Mouse (Mus musculus) left cerebral cortex, postnatal 14 days (tissue): ENCODE measurements around the gene Zfp128. TPM values are rescaled to one million over a fixed set of nuclear protein-coding genes. Genes with fewer than 3 reads are reported as not detected.
"Not testable (repeated sequence)": the region's sequence is repeated elsewhere in the genome, so short reads cannot be mapped to it uniquely, and the experiment has no call there.

Experiments used
- DNase-seq, 2 experiments: peaks; one replicate each; pipeline ENCODE4 v3.0.0; 2021 to 2022; ENCODE audit warnings: low spot score in 2 of 2, mixed read lengths in 1 of 2
- intact Hi-C: fragments of 180-260 bp; cut with DNase I; formaldehyde crosslinking; loops from one replicate; pipeline ENCODE4 v1.15.1; 2025
- total RNA-seq, 2 experiments: library from RNA; stranded (reverse); gene quantifications; 2 replicates each; pipeline ENCODE4 v1.2.3; 2021

Gene Zfp128
- total RNA-seq, 2 experiments from 2014 or later = 7.1 to 7.4 TPM

- DNase-seq, intact Hi-C loops: not testable (repeated sequence)
Observed at GRCm38 (mm10) chr7:12920495-12920894, 39.5 kb downstream of the Zfp128 start.

- intact Hi-C loops = no loop called here
- no peak for DNase-seq
Observed at GRCm38 (mm10) chr7:12921318-12921704, 40.3 kb downstream of the Zfp128 start.

- intact Hi-C loops = no loop called here
- DNase-seq = peak; percentile 100
Observed at GRCm38 (mm10) chr7:12921705-12922465, 40.9 kb downstream of the Zfp128 start, which contains the start of gene Rps5. Rps5 (plus strand) TSS chr7:12922290.

GRCm38 (mm10) chr7:12922729-12923128 is 41.8 kb downstream of the Zfp128 start:
- intact Hi-C loops = no loop called here
- no peak for DNase-seq

GRCm38 (mm10) chr7:12926316-12926715 is 45.3 kb downstream of the Zfp128 start:
- intact Hi-C loops = no loop called here
- no peak for DNase-seq

- intact Hi-C loops = no loop called here
- DNase-seq = no peak
Observed at GRCm38 (mm10) chr7:12927191-12927680, 46.3 kb downstream of the Zfp128 start, which contains the start of gene Rnf225. Rnf225 (plus strand) TSS chr7:12927416.

- intact Hi-C loops = no loop called here
- DNase-seq = peak; percentile 45 to 65
Observed at GRCm38 (mm10) chr7:12927693-12928589, 47.0 kb downstream of the Zfp128 start.

GRCm38 (mm10) chr7:12933615-12934140 is 52.7 kb downstream of the Zfp128 start:
- DNase-seq = no peak
- intact Hi-C loops = no loop called here

- intact Hi-C loops = no loop called here
- DNase-seq = no peak
Observed at GRCm38 (mm10) chr7:12934808-12935207, 53.8 kb downstream of the Zfp128 start.

- DNase-seq, intact Hi-C loops: not testable (repeated sequence)
Observed at GRCm38 (mm10) chr7:12937254-12937803, 56.4 kb downstream of the Zfp128 start.

GRCm38 (mm10) chr7:12940599-12940998 is 59.6 kb downstream of the Zfp128 start:
- intact Hi-C loops = no loop called here
- no peak for DNase-seq

Other genes starting within 250 kb of the Zfp128 start
- gene Vmn2r54, start 240.9 kb upstream of the Zfp128 start, total RNA-seq = not detected
- not detected for gene Vmn2r55, start 196.2 kb upstream of the Zfp128 start, total RNA-seq
- not detected for gene Vmn2r56, start 146.2 kb upstream of the Zfp128 start, total RNA-seq
- gene Zscan18, start 77.5 kb upstream of the Zfp128 start, total RNA-seq = 10 to 100 TPM; 14.7 to 17.6 TPM
- gene Zfp329, start 62.3 kb upstream of the Zfp128 start, total RNA-seq = 10 to 100 TPM; 19.4 to 20.1 TPM
- 10 to 100 TPM; 10.5 to 11.1 TPM for gene Zfp110, start 46.4 kb upstream of the Zfp128 start, total RNA-seq
- 10 to 100 TPM; 12.2 to 13.4 TPM for gene Zscan22, start 16.6 kb downstream of the Zfp128 start, total RNA-seq
- gene Rps5, start 41.1 kb downstream of the Zfp128 start, total RNA-seq = 100 to 1,000 TPM; 363 to 401 TPM
- gene Rnf225, start 46.2 kb downstream of the Zfp128 start, total RNA-seq = 1 to 10 TPM; 1.1 to 1.4 TPM
- gene Zfp324, start 84.7 kb downstream of the Zfp128 start, total RNA-seq = 10 to 100 TPM; 13.4 to 13.6 TPM
- 1 to 10 TPM; 7.1 to 8.5 TPM for gene Zfp446, start 96.7 kb downstream of the Zfp128 start, total RNA-seq
- not detected for gene Slc27a5, start 117.0 kb downstream of the Zfp128 start, total RNA-seq
- 100 to 1,000 TPM; 218 to 223 TPM for gene Trim28, start 117.9 kb downstream of the Zfp128 start, total RNA-seq
- gene Zbtb45, start 128.9 kb downstream of the Zfp128 start, total RNA-seq = 10 to 100 TPM; 33.3 to 35.6 TPM
- 100 to 1,000 TPM; 123 to 135 TPM for gene Chmp2a, start 153.6 kb downstream of the Zfp128 start, total RNA-seq
- 100 to 1,000 TPM; 207 to 218 TPM for gene Ube2m, start 157.1 kb downstream of the Zfp128 start, total RNA-seq
- 10 to 100 TPM; 15.5 to 16.7 TPM for gene Mzf1, start 173.6 kb downstream of the Zfp128 start, total RNA-seq
- not detected for gene Vmn1r85, start 214.0 kb downstream of the Zfp128 start, total RNA-seq
- not detected for gene Vmn1r86, start 238.7 kb downstream of the Zfp128 start, total RNA-seq